Comparison of ENCODE assay signal across 28 mouse cellular contexts in genomic region chr1:158811887-158812286, GRCm38 (mm10).
DNase-seq lines count a peak whose midpoint lies in the region; ATAC-seq lines count a peak whose summit lies in the region.
"Had no signal": no experiment of that assay in that cellular context is flagged by ENCODE, and none has a peak within 500 bp of the region (broad histone marks: within the 10 kb centered on the region; RNA-seq: fewer than 3 reads in every experiment).

No protein-coding gene starts in this region.

- no peak overlapping the region for H3K4me2 ChIP-seq in embryonic facial prominence, embryonic 11.5 days (ENCODE audit: low read depth, low read length)
- H3K4me2 ChIP-seq in limb, embryonic 13.5 days (replicated peaks), result no peak overlapping the region
- H3K4me2 ChIP-seq in midbrain, embryonic 14.5 days (ENCODE audit: low read length), result no peak overlapping the region
- H3K4me2 ChIP-seq: forebrain, embryonic 13.5 days; heart, embryonic 15.5 days; hindbrain, embryonic 12.5 days; liver, embryonic 15.5 days; midbrain, embryonic 12.5 days; neural tube, embryonic 13.5 days had no signal

- H3K9ac ChIP-seq in embryonic facial prominence, embryonic 11.5 days (replicated peaks; ENCODE audit: low read length), result no peak overlapping the region
- no peak overlapping the region for H3K9ac ChIP-seq in limb, embryonic 13.5 days
- no peak overlapping the region for H3K9ac ChIP-seq in midbrain, embryonic 14.5 days (replicated peaks; ENCODE audit: low read length)
- H3K9ac ChIP-seq: forebrain, embryonic 13.5 days; heart, embryonic 15.5 days; hindbrain, embryonic 12.5 days; liver, embryonic 15.5 days; midbrain, embryonic 12.5 days; neural tube, embryonic 13.5 days had no signal

- H3K27ac ChIP-seq in embryonic facial prominence, embryonic 11.5 days (replicated peaks; ENCODE audit: low read depth, low read length), result no peak overlapping the region
- H3K27ac ChIP-seq in embryonic facial prominence, embryonic 10.5 days (replicated peaks), result no peak overlapping the region
- H3K27ac ChIP-seq in limb, embryonic 13.5 days, result peak overlapping the region; percentile 10; the same call in 1 of the 2 replicates
- H3K27ac ChIP-seq in midbrain, embryonic 14.5 days (replicated peaks; ENCODE audit: low read depth, low read length), result no peak overlapping the region
- H3K27ac ChIP-seq: forebrain, embryonic 13.5 days; gastrocnemius, adult 2 months; heart, embryonic 15.5 days; hindbrain, embryonic 12.5 days; hindbrain, postnatal 0 days; left cerebral cortex, adult 2 months; liver, embryonic 15.5 days; midbrain, embryonic 12.5 days; neural tube, embryonic 13.5 days had no signal

- H3K9me3 ChIP-seq in embryonic facial prominence, embryonic 11.5 days (replicated peaks; ENCODE audit: control insufficient read depth, low read length), result no peaks in the 10 kb centered on the region
- no peaks in the 10 kb centered on the region for H3K9me3 ChIP-seq in embryonic facial prominence, embryonic 10.5 days
- no peaks in the 10 kb centered on the region for H3K9me3 ChIP-seq in limb, embryonic 13.5 days
- no peaks in the 10 kb centered on the region for H3K9me3 ChIP-seq in midbrain, embryonic 14.5 days (ENCODE audit: control insufficient read depth, low read length)
- H3K9me3 ChIP-seq: forebrain, embryonic 13.5 days; heart, embryonic 15.5 days; hindbrain, embryonic 12.5 days; liver, embryonic 15.5 days; midbrain, embryonic 12.5 days; neural tube, embryonic 13.5 days had no signal

- H3K27me3 ChIP-seq in embryonic facial prominence, embryonic 11.5 days (ENCODE audit: control insufficient read depth, insufficient read depth, low read length), result no peaks in the 10 kb centered on the region
- H3K27me3 ChIP-seq in embryonic facial prominence, embryonic 10.5 days (replicated peaks; ENCODE audit: low read depth, poor library complexity, severe bottlenecking), result no peaks in the 10 kb centered on the region
- no peaks in the 10 kb centered on the region for H3K27me3 ChIP-seq in limb, embryonic 13.5 days
- H3K27me3 ChIP-seq in midbrain, embryonic 14.5 days (ENCODE audit: control insufficient read depth, insufficient read depth, low read length), result no peaks in the 10 kb centered on the region
- H3K27me3 ChIP-seq: forebrain, embryonic 13.5 days; heart, embryonic 15.5 days; hindbrain, embryonic 12.5 days; liver, embryonic 15.5 days; midbrain, embryonic 12.5 days; neural tube, embryonic 13.5 days had no signal

- ATAC-seq in embryonic facial prominence, embryonic 11.5 days (replicated peaks; ENCODE audit: insufficient number of reproducible peaks, low FRiP score, low TSS enrichment, low read depth), result no peak; the same call in 1 of the 2 replicates
- peak; percentile 64; the same call in 1 of the 2 replicates for ATAC-seq in limb, embryonic 13.5 days (ENCODE audit: low FRiP score, low read depth)
- ATAC-seq in midbrain, embryonic 14.5 days (ENCODE audit: low FRiP score, low TSS enrichment), result no peak
- ATAC-seq: activated CD4-positive, CD25-positive, alpha-beta regulatory T cell, adult 4 months; CD4-positive, CD25-positive, alpha-beta regulatory T cell, adult 4 months; forebrain, embryonic 13.5 days; hindbrain, postnatal 0 days; intestine, embryonic 16.5 days had no signal

- H3K36me3 ChIP-seq in embryonic facial prominence, embryonic 11.5 days (replicated peaks; ENCODE audit: control insufficient read depth, insufficient read depth, low read depth, low read length), result no peaks in the 10 kb centered on the region
- H3K36me3 ChIP-seq in embryonic facial prominence, embryonic 10.5 days (replicated peaks), result no peaks in the 10 kb centered on the region
- no peaks in the 10 kb centered on the region for H3K36me3 ChIP-seq in limb, embryonic 13.5 days
- H3K36me3 ChIP-seq in midbrain, embryonic 14.5 days (ENCODE audit: control insufficient read depth, insufficient read depth, low read length), result no peaks in the 10 kb centered on the region
- H3K36me3 ChIP-seq: heart, embryonic 15.5 days; hindbrain, embryonic 12.5 days; liver, embryonic 15.5 days; midbrain, embryonic 12.5 days; neural tube, embryonic 13.5 days had no signal

- no peaks in the 10 kb centered on the region for H3K4me1 ChIP-seq in embryonic facial prominence, embryonic 11.5 days (ENCODE audit: control insufficient read depth, insufficient read depth, low read length)
- no peaks in the 10 kb centered on the region for H3K4me1 ChIP-seq in embryonic facial prominence, embryonic 10.5 days
- peaks cover 13% of the 10 kb centered on the region for H3K4me1 ChIP-seq in limb, embryonic 13.5 days
- H3K4me1 ChIP-seq in midbrain, embryonic 14.5 days (ENCODE audit: control insufficient read depth, insufficient read depth, low read length), result no peaks in the 10 kb centered on the region
- H3K4me1 ChIP-seq: forebrain, embryonic 13.5 days; heart, embryonic 15.5 days; hindbrain, embryonic 12.5 days; liver, embryonic 15.5 days; midbrain, embryonic 12.5 days; neural tube, embryonic 13.5 days had no signal

- peak; percentile 71 for DNase-seq in embryonic facial prominence, embryonic 11.5 days (ENCODE audit: low spot score)
- DNase-seq in embryonic facial prominence, embryonic 10.5 days (ENCODE audit: low spot score), result no peak
- peak; percentile 29 for DNase-seq in adipocyte (ENCODE audit: low spot score)
- DNase-seq in forelimb bud, embryonic 11.5 days (ENCODE audit: low read depth, low spot score), result peak; percentile 63
- DNase-seq in heart, postnatal 36 days, result no peak
- no peak for DNase-seq in midbrain, embryonic 14.5 days
- DNase-seq in heart, adult 18-20 months, result no peak
- DNase-seq: adrenal gland, adult 8-10 months; cerebellum, adult 8-10 months; gastrocnemius, adult 2 months; gastrocnemius, postnatal 36 days; kidney, adult 8-10 months; kidney, postnatal 10 days; layer of hippocampus, adult 9-11 months; lung, postnatal 36 days; thymus, postnatal 4 days had no signal

- no peak overlapping the region for H3K4me3 ChIP-seq in embryonic facial prominence, embryonic 11.5 days (ENCODE audit: low read depth, low read length)
- H3K4me3 ChIP-seq in embryonic facial prominence, embryonic 10.5 days, result no peak overlapping the region
- no peak overlapping the region for H3K4me3 ChIP-seq in limb, embryonic 13.5 days
- no peak overlapping the region for H3K4me3 ChIP-seq in midbrain, embryonic 14.5 days (replicated peaks; ENCODE audit: low read depth, low read length)
- H3K4me3 ChIP-seq: forebrain, embryonic 13.5 days; gastrocnemius, adult 2 months; heart, embryonic 15.5 days; hindbrain, embryonic 12.5 days; left cerebral cortex, adult 2 months; liver, embryonic 15.5 days; midbrain, embryonic 12.5 days; neural tube, embryonic 13.5 days had no signal

- 48% methylated on average over 3 of the region's 3 CpGs for WGBS in embryonic facial prominence, embryonic 11.5 days
- WGBS in embryonic facial prominence, embryonic 10.5 days, result 48% methylated on average over 3 of the region's 3 CpGs
- 11% methylated on average over 3 of the region's 3 CpGs for WGBS in limb, embryonic 13.5 days
- 77% methylated on average over 3 of the region's 3 CpGs for WGBS in midbrain, embryonic 14.5 days

- intact Hi-C loops in heart, postnatal 36 days (cut with DNase I), result no loop called here

Comparison
In these comparisons a context has a peak if more than half of its experiments do, and no peak if none do; other contexts are left out.
1. DNase-seq: peak in embryonic facial prominence, embryonic 11.5 days (single experiment), adipocyte (single experiment) and forelimb bud, embryonic 11.5 days (single experiment); none in embryonic facial prominence, embryonic 10.5 days (single experiment), heart, postnatal 36 days (0 of 2), midbrain, embryonic 14.5 days (single experiment) and heart, adult 18-20 months (0 of 2).